Comparison of ENCODE assay signal across 9 mouse cellular contexts in the genomic region with DNA sequence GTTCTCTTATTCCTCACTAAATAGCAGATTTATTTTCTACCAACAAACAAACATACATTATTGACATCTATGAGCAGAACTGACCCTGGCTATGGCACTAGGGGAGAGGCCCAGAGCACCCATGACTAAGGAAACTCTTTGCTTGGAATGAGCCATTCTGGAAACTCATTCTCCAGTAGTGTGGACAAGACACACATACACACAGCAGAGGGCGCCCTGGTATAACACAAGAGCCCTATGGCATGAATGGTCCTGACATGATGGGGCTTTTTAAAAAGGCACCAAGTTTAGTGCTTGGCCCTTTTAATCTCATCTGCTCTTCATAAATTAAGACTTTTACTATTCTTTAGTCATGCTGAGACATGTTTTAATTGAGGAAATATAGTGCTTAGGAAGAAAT. TPM values are rescaled to one million over a fixed set of nuclear protein-coding genes. Genes with fewer than 3 reads are reported as not detected.
DNase-seq lines count a peak whose midpoint lies in the region; ATAC-seq and TF ChIP-seq lines count a peak whose summit lies in the region.
"Had no signal": no experiment of that assay in that cellular context is flagged by ENCODE, and none has a peak within 500 bp of the region (broad histone marks: within the 10 kb centered on the region; RNA-seq: fewer than 3 reads in every experiment).

No protein-coding gene starts in this region.

- peak; percentile 66 for DNase-seq in hindbrain, embryonic 11.5 days (ENCODE audit: low spot score)
- peak; percentile 65 for DNase-seq in ES-CJ7 (ENCODE audit: low read depth, low spot score)
- peak; percentile 89 for DNase-seq in brain, embryonic 14.5 days (ENCODE audit: low read depth)
- peak; percentile 45 for DNase-seq in forelimb bud, embryonic 11.5 days (ENCODE audit: low read depth, low spot score)
- peak; percentile 79 for DNase-seq in left cerebral cortex, postnatal 4 days
- DNase-seq in right cerebral cortex, postnatal 14 days: peak; percentile 81
- DNase-seq in heart, postnatal 25 days (ENCODE audit: low spot score): no peak

- H3K4me3 ChIP-seq in hindbrain, embryonic 11.5 days (ENCODE audit: low read depth, low read length): no peak overlapping the region
- H3K4me3 ChIP-seq in hindbrain, embryonic 13.5 days: no peak overlapping the region
- H3K4me3 ChIP-seq: neural tube, embryonic 12.5 days had no signal

- WGBS in hindbrain, embryonic 11.5 days: 0% methylated on average over 1 of the region's 1 CpGs
- 0% methylated on average over 1 of the region's 1 CpGs for WGBS in hindbrain, embryonic 13.5 days

- no peak overlapping the region for H3K9ac ChIP-seq in hindbrain, embryonic 11.5 days (ENCODE audit: low read depth, low read length)
- H3K9ac ChIP-seq in hindbrain, embryonic 13.5 days: no peak overlapping the region
- H3K9ac ChIP-seq: neural tube, embryonic 12.5 days had no signal

- TF ChIP-seq POLR2A in brain, embryonic 14.5 days (IDR thresholded peaks at IDR 0.05; ENCODE audit: borderline replicate concordance, extremely low read depth, insufficient read depth, insufficient read length, poor library complexity, severe bottlenecking): no peak

- no peaks in the 10 kb centered on the region for H3K4me1 ChIP-seq in hindbrain, embryonic 11.5 days (replicated peaks; ENCODE audit: control insufficient read depth, insufficient read depth, low read length)
- no peaks in the 10 kb centered on the region for H3K4me1 ChIP-seq in hindbrain, embryonic 13.5 days (replicated peaks)
- H3K4me1 ChIP-seq: neural tube, embryonic 12.5 days had no signal

- H3K27me3 ChIP-seq in hindbrain, embryonic 11.5 days (ENCODE audit: control insufficient read depth, insufficient read depth, low read length): no peaks in the 10 kb centered on the region
- H3K27me3 ChIP-seq in hindbrain, embryonic 13.5 days: no peaks in the 10 kb centered on the region
- H3K27me3 ChIP-seq: neural tube, embryonic 12.5 days had no signal

- intact Hi-C loops in left cerebral cortex, postnatal 4 days (cut with DNase I): loop anchor here (2.0 to 5.0 kb wide), 2 partner anchors 97 to 222 kb away; no protein-coding TSS in a partner anchor
- intact Hi-C loops in heart, postnatal 25 days (cut with DNase I): no loop called here

- H3K4me2 ChIP-seq in hindbrain, embryonic 11.5 days (replicated peaks; ENCODE audit: low read depth, low read length): no peak overlapping the region
- no peak overlapping the region for H3K4me2 ChIP-seq in hindbrain, embryonic 13.5 days
- H3K4me2 ChIP-seq: neural tube, embryonic 12.5 days had no signal

- TF ChIP-seq CTCF in brain, embryonic 14.5 days (IDR thresholded peaks at IDR 0.05; ENCODE audit: borderline replicate concordance, extremely low read depth, insufficient read depth, insufficient read length): peak; percentile 71; the same call in 1 of the 2 replicates

- H3K9me3 ChIP-seq in hindbrain, embryonic 11.5 days (ENCODE audit: control insufficient read depth, low read length): no peaks in the 10 kb centered on the region
- H3K9me3 ChIP-seq in hindbrain, embryonic 13.5 days: no peaks in the 10 kb centered on the region

- ATAC-seq in hindbrain, embryonic 11.5 days (ENCODE audit: low FRiP score): no peak
- no peak for ATAC-seq in hindbrain, embryonic 13.5 days (ENCODE audit: low FRiP score)

- no peaks in the 10 kb centered on the region for H3K36me3 ChIP-seq in hindbrain, embryonic 11.5 days (ENCODE audit: control insufficient read depth, insufficient read depth, low read length)
- H3K36me3 ChIP-seq in hindbrain, embryonic 13.5 days: no peaks in the 10 kb centered on the region
- H3K36me3 ChIP-seq: neural tube, embryonic 12.5 days had no signal

- H3K27ac ChIP-seq in hindbrain, embryonic 11.5 days (ENCODE audit: low read depth, low read length): no peak overlapping the region
- H3K27ac ChIP-seq in hindbrain, embryonic 13.5 days: no peak overlapping the region
- H3K27ac ChIP-seq: neural tube, embryonic 12.5 days had no signal

RNA-seq across cellular contexts. Expression of a gene that starts 40.1 kb away (rescaled TPM):
- 1.1 and 2.1 TPM in 2 replicates for polyA plus RNA-seq in hindbrain, embryonic 11.5 days (2014; fragmentation: Nextera tagmentation; extraction: Ambion mirVana)
- 0.63 and 1.2 TPM in 2 replicates for polyA plus RNA-seq in hindbrain, embryonic 13.5 days (2015; fragmentation: Nextera tagmentation; extraction: Ambion mirVana)
- polyA plus RNA-seq in brain, embryonic 14.5 days (2012; rRNA removed): 0.14 and 0.39 TPM in 2 replicates
- total RNA-seq in left cerebral cortex, postnatal 4 days (2021): not detected
- 10 to 100 TPM; 76.0 to 99.3 TPM for total RNA-seq in heart, postnatal 25 days (2021)
